Mouse (Mus musculus) intestine, postnatal 0 days (tissue): ENCODE measurements around the gene Tmem208. TPM values are rescaled to one million over a fixed set of nuclear protein-coding genes. Genes with fewer than 3 reads are reported as not detected.

Source experiments
- ATAC-seq: fragments of 200-750 bp; cut with Nextera tagmentation; 2 replicates; pipeline ENCODE4 v1.8.0; 2017; ENCODE audit warnings: mild to moderate bottlenecking, moderate TSS enrichment, moderate library complexity
- H3K27ac ChIP-seq: fragments of 300-500 bp; sonication (generic); 2 replicates; pipeline ENCODE4 v1.5.1; 2014; ENCODE audit warnings: mild to moderate bottlenecking, low read depth, low read length, moderate library complexity
- H3K27me3 ChIP-seq: fragments of 300-500 bp; sonication (generic); replicated peaks from 2 replicates; pipeline ENCODE4 v1.6.1; 2014; ENCODE audit warnings: low read length, mixed read lengths; ENCODE audit not compliant: control insufficient read depth, insufficient read depth
- H3K36me3 ChIP-seq: fragments of 300-500 bp; sonication (generic); 2 replicates; pipeline ENCODE4 v1.6.1; 2014; ENCODE audit warnings: mild to moderate bottlenecking, moderate library complexity; ENCODE audit not compliant: control insufficient read depth, insufficient read depth
- H3K4me1 ChIP-seq: fragments of 300-500 bp; sonication (generic); replicated peaks from 2 replicates; pipeline ENCODE4 v1.6.1; 2014; ENCODE audit warnings: antibody characterized with exemption, low read length, mixed read lengths; ENCODE audit not compliant: control insufficient read depth, insufficient read depth
- H3K4me2 ChIP-seq: fragments of 300-500 bp; sonication (generic); replicated peaks from 2 replicates; pipeline ENCODE4 v1.6.1; 2014; ENCODE audit warnings: low read depth, mild to moderate bottlenecking, moderate library complexity
- H3K4me3 ChIP-seq: fragments of 300-500 bp; sonication (generic); 2 replicates; pipeline ENCODE4 v1.5.1; 2014; ENCODE audit warnings: low read depth, low read length
- H3K9ac ChIP-seq: fragments of 300-500 bp; sonication (generic); 2 replicates; pipeline ENCODE4 v1.6.1; 2014; ENCODE audit warnings: mild to moderate bottlenecking, low read depth, low read length
- H3K9me3 ChIP-seq: fragments of 300-500 bp; sonication (generic); 2 replicates; pipeline ENCODE4 v1.6.1; 2016; ENCODE audit warnings: mixed run types; ENCODE audit not compliant: control insufficient read depth
- CTCF ChIP-seq: sonication (generic); IDR thresholded peaks from 2 replicates; pipeline ENCODE4 v1.5.1; 2016; ENCODE audit warnings: low read depth, mild to moderate bottlenecking, control low read depth, antibody characterized with exemption, moderate library complexity
- WGBS: fragments of 180-500 bp; shearing (Covaris S2); extraction: QIAGEN DNeasy Blood & Tissue Kit; methylation state at CpG from one replicate; pipeline ENCODE4 v1.1.7; 2014; 5-methylcytosine and 5-hydroxymethylcytosine counted together
- polyA plus RNA-seq: library from polyadenylated mRNA; unstranded; fragments of >200 nt; fragmentation: Nextera tagmentation; extraction: Ambion mirVana; gene quantifications from 2 replicates; pipeline ENCODE4 v1.2.1, GENCODE M21; 2015

Gene Tmem208
- polyA plus RNA-seq, 1 experiment from 2014 or later, result 184 TPM

DNA sequence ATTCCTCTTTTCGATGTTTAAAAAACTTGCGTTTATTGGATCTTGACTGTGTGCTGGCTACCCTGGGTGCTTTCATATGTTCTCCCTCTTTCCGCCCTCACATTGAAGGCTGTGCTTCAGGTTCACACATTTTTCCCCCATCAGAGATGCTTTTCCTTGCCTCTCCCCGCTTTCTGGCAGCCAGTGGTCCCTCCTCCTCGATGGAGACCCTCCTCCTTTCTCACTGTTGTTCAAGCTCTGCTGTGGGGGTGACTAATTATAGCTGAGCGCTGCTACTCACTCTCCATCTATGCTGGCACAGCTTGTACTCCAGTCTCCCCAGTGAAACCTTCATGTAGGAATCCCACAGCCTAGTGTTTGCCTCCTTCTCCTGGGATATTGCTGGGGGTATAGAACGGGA is 24.0 kb downstream of the Tmem208 start:
- peak overlapping the region; percentile 95; the same call in 1 of the 2 replicates for H3K4me2 ChIP-seq
- WGBS, result 56% methylated on average over 7 of the region's 7 CpGs

DNA sequence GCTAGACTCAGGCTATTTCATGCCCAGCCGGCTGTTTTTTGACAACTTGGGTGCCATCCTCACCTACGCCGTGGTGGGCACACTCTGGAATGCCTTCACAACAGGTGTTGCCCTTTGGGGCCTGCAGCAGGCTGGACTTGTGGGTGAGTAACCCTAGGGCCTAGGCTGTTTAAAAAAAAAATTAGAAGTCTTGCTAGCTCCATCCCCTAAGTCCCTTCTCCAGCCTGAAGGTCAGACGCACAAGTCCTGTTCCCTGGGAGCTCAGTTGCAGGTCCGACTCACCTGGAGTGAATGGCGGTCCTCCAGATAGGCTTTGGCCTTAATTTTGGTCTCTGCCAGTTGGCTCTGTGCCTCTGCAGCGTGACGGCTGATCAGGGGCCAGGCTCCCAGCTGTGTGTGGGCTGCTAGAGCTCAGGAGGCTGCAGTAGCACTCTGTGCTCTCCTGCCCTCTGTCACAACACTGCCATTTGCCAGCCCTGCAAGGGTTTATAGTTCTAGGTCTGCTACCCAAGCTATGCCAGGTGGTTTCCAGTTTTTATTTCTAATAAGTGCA is 27.5 kb downstream of the Tmem208 start:
- ATAC-seq, result no peak
- Histone ChIP-seq H3K9me3 (no peaks in the 10 kb centered on the region), H3K4me3 (no peak overlapping the region), H3K9ac (no peak overlapping the region), H3K4me2 (no peak overlapping the region), H3K4me1 (0 out of 2 replicates have a peak, but pooled peaks cover 2% of the 10 kb centered on the region), H3K36me3 (no peaks in the 10 kb centered on the region), H3K27ac (no peak overlapping the region), H3K27me3 (peaks cover 14% of the 10 kb centered on the region; the same call in 1 of the 2 replicates)
- WGBS, result 87% methylated on average over 8 of the region's 8 CpGs
- TF ChIP-seq CTCF, result no peak

More for the DNA sequence above, 24.0 kb downstream of the Tmem208 start:
- Histone ChIP-seq H3K4me3 (0 out of 2 replicates have a peak overlapping the region, but pooled peaks have one; percentile 74), H3K27me3 (peaks cover 14% of the 10 kb centered on the region; the same call in 1 of the 2 replicates), H3K4me1 (peaks cover 15% of the 10 kb centered on the region), H3K9ac (no peak overlapping the region), H3K27ac (no peak overlapping the region), H3K36me3 (no peaks in the 10 kb centered on the region), H3K9me3 (no peaks in the 10 kb centered on the region)
- no peak for TF ChIP-seq CTCF
- ATAC-seq, result no peak

DNA sequence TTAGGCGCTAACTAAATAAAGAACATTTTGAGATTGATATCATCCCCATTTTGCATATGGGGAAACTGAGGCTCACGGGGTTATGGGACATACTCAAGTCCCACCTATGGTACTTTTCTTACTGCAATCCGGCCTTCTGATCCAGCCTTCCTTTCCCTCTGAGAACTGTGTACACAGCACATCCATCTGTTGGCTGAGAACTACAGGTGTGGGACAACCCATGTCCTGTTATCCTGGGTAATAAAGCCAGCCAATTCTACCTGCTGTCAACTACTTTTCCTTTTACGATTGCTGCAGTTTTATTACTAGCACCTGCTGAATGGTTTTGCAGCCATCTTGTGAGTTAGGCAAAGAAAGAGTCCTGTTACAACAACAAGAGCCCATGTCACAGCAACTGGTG is 28.4 kb downstream of the Tmem208 start:
- no peak for TF ChIP-seq CTCF
- Histone ChIP-seq H3K27me3 (peaks cover 14% of the 10 kb centered on the region; the same call in 1 of the 2 replicates), H3K4me1 (0 out of 2 replicates have a peak, but pooled peaks cover 2% of the 10 kb centered on the region), H3K36me3 (no peaks in the 10 kb centered on the region), H3K9me3 (no peaks in the 10 kb centered on the region), H3K4me3 (no peak overlapping the region), H3K4me2 (no peak overlapping the region), H3K9ac (no peak overlapping the region), H3K27ac (no peak overlapping the region)
- ATAC-seq, result peak; percentile 57
- WGBS, result 61% methylated on average over 4 of the region's 4 CpGs

DNA sequence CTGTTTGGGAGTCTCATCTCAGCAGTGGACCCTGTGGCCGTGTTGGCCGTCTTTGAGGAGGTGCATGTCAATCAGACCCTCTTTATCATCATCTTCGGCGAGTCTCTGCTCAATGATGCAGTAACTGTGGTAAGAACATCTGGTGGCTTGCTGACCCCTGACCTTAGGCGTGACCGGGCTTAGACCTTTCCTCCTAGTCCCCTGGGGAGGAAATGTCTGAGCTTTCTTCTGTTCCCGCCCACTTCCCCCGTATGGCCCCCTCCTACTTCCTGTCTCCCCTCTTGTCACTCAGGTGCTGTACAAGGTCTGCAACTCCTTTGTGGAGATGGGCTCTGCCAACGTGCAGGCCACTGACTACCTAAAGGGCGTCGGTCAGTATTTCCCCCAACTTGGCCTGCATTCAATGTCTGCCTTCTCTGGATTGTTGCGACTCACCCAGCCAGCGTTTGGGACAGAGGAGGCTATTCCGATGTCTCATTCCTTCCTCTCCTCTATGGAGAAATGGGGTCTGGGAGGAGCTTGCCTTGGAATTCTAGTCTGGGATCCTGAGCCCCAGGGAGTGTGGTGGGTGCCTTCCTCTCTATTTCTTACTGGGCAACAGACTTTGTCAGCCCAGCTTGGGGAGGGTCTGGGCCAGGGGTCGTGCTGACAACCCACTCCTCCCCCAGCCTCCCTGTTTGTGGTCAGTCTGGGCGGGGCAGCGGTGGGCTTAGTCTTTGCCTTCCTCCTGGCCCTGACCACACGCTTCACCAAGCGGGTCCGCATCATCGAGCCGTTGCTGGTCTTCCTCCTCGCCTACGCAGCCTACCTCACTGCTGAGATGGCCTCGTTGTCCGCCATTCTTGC is 29.2 kb downstream of the Tmem208 start:
- Histone ChIP-seq H3K9ac (no peak overlapping the region), H3K4me1 (0 out of 2 replicates have a peak, but pooled peaks cover 2% of the 10 kb centered on the region), H3K4me2 (no peak overlapping the region), H3K27ac (no peak overlapping the region), H3K9me3 (no peaks in the 10 kb centered on the region), H3K36me3 (no peaks in the 10 kb centered on the region), H3K27me3 (peaks cover 6% of the 10 kb centered on the region; the same call in 1 of the 2 replicates), H3K4me3 (no peak overlapping the region)
- TF ChIP-seq CTCF, result no peak
- 76% methylated on average over 26 of the region's 26 CpGs for WGBS
- no peak for ATAC-seq

DNA sequence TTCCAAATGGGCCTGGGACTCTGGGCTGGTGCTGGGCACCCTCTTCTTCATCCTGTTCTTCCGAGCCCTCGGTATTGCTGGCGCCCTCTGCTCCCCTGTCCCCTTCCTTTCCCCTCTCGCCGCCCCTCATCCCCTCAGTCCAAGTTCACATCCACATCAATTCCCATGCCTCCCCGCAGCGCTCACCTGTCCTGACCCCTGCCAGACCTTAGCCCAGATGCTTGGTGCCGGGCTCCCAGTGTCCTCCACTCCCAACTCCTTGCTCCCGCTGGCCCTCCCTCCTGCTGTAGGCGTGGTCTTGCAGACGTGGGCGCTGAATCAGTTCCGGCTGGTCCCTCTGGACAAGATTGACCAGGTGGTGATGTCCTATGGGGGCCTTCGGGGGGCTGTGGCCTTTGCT is 30.5 kb downstream of the Tmem208 start:
- 87% methylated on average over 14 of the region's 14 CpGs for WGBS
- H3K4me3 ChIP-seq, result no peak overlapping the region
- H3K4me1 ChIP-seq, result 0 out of 2 replicates have a peak, but pooled peaks cover 2% of the 10 kb centered on the region
- ATAC-seq, result no peak
- H3K9ac ChIP-seq, result no peak overlapping the region
- H3K4me2 ChIP-seq, result no peak overlapping the region
- no peak overlapping the region for H3K27ac ChIP-seq
- H3K9me3 ChIP-seq, result no peaks in the 10 kb centered on the region
- no peak for TF ChIP-seq CTCF
- no peaks in the 10 kb centered on the region for H3K36me3 ChIP-seq
- H3K27me3 ChIP-seq, result no peaks in the 10 kb centered on the region

DNA sequence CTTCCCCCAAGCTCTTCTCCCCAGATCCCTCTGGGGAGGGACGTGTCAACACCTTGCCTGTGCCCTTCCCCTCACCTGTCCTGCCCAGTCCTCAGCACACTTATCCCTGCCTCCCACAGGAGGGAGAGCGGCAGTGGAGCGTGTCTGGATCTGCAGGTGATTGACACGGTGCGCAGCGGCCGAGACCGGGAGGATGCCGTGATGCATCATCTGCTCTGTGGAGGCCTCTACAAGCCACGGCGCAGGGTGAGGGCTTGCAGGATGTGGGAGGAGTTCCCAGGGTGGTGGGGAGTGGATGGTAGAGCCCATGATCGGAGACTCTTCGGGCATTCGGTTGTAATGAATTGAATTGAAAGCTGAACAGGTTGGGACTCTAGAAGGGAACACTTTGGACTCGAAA is 33.1 kb downstream of the Tmem208 start:
- Histone ChIP-seq H3K27me3 (no peaks in the 10 kb centered on the region), H3K9me3 (no peaks in the 10 kb centered on the region), H3K36me3 (no peaks in the 10 kb centered on the region), H3K27ac (no peak overlapping the region), H3K9ac (no peak overlapping the region), H3K4me1 (peaks cover 2% of the 10 kb centered on the region; the same call in 1 of the 2 replicates), H3K4me2 (no peak overlapping the region), H3K4me3 (no peak overlapping the region)
- no peak for TF ChIP-seq CTCF
- WGBS, result 68% methylated on average over 15 of the region's 15 CpGs
- ATAC-seq, result no peak
